Mouse (Mus musculus): ENCODE results near the gene Olfr1377.

- TF ChIP-seq POLR2A (IDR thresholded peaks at IDR 0.05; ENCODE audit: borderline replicate concordance, extremely low read depth, insufficient read depth, insufficient read length, poor library complexity, severe bottlenecking), result no peak
- no peak for TF ChIP-seq CTCF (IDR thresholded peaks at IDR 0.05; ENCODE audit: borderline replicate concordance, extremely low read depth, insufficient read depth, insufficient read length)
Measured at GRCm38 (mm10) chr11:51030225-51030624, 48.5 kb downstream of the Olfr1377 start.
